Mouse (Mus musculus) liver, embryonic 12.5 days (tissue): ENCODE results near the gene Hebp1. TPM values are rescaled to one million over a fixed set of nuclear protein-coding genes. Genes with fewer than 3 reads are reported as not detected.

Experiments used
- ATAC-seq: fragments of 200-750 bp; cut with Nextera tagmentation; 2 replicates; pipeline ENCODE4 v1.8.0; 2017; ENCODE audit warnings: moderate number of reproducible peaks, mild to moderate bottlenecking, moderate library complexity
- H3K27ac ChIP-seq: fragments of 300-500 bp; sonication (generic); 2 replicates; pipeline ENCODE4 v1.5.1; 2016; ENCODE audit warnings: mild to moderate bottlenecking
- H3K27me3 ChIP-seq: fragments of 300-500 bp; sonication (generic); replicated peaks from 2 replicates; pipeline ENCODE4 v1.6.1; 2016; ENCODE audit warnings: mild to moderate bottlenecking, moderate library complexity
- H3K36me3 ChIP-seq: fragments of 300-500 bp; sonication (generic); 2 replicates; pipeline ENCODE4 v1.6.1; 2016; ENCODE audit warnings: mild to moderate bottlenecking, moderate library complexity
- H3K4me1 ChIP-seq: fragments of 300-500 bp; sonication (generic); 2 replicates; pipeline ENCODE4 v1.6.1; 2016
- H3K4me2 ChIP-seq: fragments of 300-500 bp; sonication (generic); 2 replicates; pipeline ENCODE4 v1.6.1; 2016; ENCODE audit warnings: mild to moderate bottlenecking, moderate library complexity
- H3K4me3 ChIP-seq: fragments of 300-500 bp; sonication (generic); 2 replicates; pipeline ENCODE4 v1.5.1; 2016; ENCODE audit warnings: mild to moderate bottlenecking, moderate library complexity
- H3K9ac ChIP-seq: fragments of 300-500 bp; sonication (generic); 2 replicates; pipeline ENCODE4 v1.6.1; 2016; ENCODE audit warnings: mild to moderate bottlenecking, moderate library complexity
- H3K9me3 ChIP-seq: fragments of 300-500 bp; sonication (generic); replicated peaks from 2 replicates; pipeline ENCODE4 v1.6.1; 2016; ENCODE audit warnings: mild to moderate bottlenecking, moderate library complexity
- WGBS: fragments of 180-500 bp; shearing (Covaris S2); methylation state at CpG from one replicate; pipeline ENCODE4 v1.1.7; 2016; ENCODE audit not compliant: insufficient replicate concordance; 5-methylcytosine and 5-hydroxymethylcytosine counted together
- polyA plus RNA-seq: library from polyadenylated mRNA; unstranded; fragments of >200 nt; fragmentation: Nextera tagmentation; extraction: Ambion mirVana; gene quantifications from 2 replicates; pipeline ENCODE4 v1.2.1, GENCODE M21; 2016

The Hebp1 gene
- polyA plus RNA-seq, 1 experiment from 2014 or later = 120 TPM

DNA sequence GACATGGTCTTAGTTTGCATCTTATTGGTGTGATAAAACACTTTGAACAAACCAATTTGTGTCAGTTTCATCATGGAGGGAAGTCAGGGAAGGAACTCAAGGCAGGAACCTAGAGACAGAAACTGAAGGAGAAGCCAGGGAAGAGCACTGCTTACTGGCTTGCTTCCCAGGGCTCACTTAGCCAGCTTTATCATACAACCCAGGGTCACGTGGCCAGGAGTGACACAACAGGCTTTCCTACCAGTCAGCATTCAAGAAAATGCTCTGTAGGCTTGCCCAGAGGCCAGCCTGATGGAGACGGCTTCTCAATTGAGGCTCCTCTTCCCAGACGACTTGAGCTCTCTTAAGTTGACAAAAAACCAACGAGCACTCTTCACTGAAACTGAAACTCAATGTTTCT, 2.9 kb downstream of the Hebp1 start:
- H3K4me3 ChIP-seq = peak overlapping the region; percentile 87

DNA sequence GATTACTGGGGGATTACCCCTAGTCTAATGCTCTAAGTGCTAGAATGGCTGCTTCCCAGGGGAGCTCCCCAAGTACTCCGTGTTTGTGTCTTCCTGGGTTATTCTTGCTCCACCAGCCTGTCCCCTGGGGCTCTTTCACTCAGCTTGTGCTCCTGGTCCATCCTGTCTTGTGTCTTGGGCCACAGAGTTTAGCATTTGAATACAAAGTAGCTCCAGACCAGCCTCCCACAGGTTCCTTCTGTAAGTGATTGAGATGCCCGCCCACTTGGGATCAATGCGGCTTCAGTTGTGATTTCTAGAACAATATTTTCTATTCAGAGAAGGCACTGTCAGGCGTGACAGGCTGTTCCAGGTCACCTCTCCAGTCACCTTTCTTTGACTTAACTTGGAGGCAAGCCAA, 4.1 kb downstream of the Hebp1 start:
- Histone ChIP-seq H3K4me1 (peaks cover 66% of the 10 kb centered on the region), H3K9me3 (no peaks in the 10 kb centered on the region), H3K36me3 (peaks cover 30% of the 10 kb centered on the region), H3K4me2 (no peak overlapping the region), H3K27me3 (no peaks in the 10 kb centered on the region), H3K27ac (0 out of 2 replicates have a peak overlapping the region, but pooled peaks have one; percentile 99), H3K4me3 (no peak overlapping the region), H3K9ac (no peak overlapping the region)
- ATAC-seq = no peak
- 73% methylated on average over 4 of the region's 4 CpGs for WGBS

More for the DNA sequence above, 2.9 kb downstream of the Hebp1 start:
- peaks cover 30% of the 10 kb centered on the region for H3K36me3 ChIP-seq
- peak overlapping the region; percentile 99 for H3K27ac ChIP-seq
- H3K9ac ChIP-seq = peak overlapping the region; percentile 61; the same call in 1 of the 2 replicates
- H3K9me3 ChIP-seq = no peaks in the 10 kb centered on the region
- 57% methylated on average over 4 of the region's 4 CpGs for WGBS
- peaks cover 68% of the 10 kb centered on the region for H3K4me1 ChIP-seq
- peak overlapping the region; percentile 70 for H3K4me2 ChIP-seq
- H3K27me3 ChIP-seq = no peaks in the 10 kb centered on the region
- peak; percentile 30; the same call in 1 of the 2 replicates for ATAC-seq

DNA sequence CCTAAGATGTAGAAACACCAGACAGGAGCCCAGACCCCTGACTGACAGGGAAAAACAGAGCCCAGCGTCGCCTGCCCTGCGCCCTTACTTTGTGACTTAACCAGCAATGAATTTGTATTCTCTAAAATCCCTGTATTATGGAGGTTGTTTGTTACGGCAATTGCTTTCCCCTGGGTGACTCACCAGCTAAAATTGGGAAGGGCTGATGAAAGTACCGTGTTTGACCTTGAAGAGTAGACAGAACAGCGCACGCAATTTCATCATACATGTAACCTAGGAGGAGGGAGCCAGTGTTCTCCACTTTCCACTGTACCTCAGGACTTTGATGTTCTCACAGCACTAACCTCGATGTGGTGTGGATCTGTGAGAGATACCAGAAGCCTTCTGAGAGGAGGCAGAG, 4.8 kb downstream of the Hebp1 start:
- ATAC-seq = no peak
- H3K36me3 ChIP-seq = peaks cover 30% of the 10 kb centered on the region
- no peak overlapping the region for H3K4me3 ChIP-seq
- peaks cover 70% of the 10 kb centered on the region for H3K4me1 ChIP-seq
- H3K4me2 ChIP-seq = no peak overlapping the region
- no peaks in the 10 kb centered on the region for H3K27me3 ChIP-seq
- no peaks in the 10 kb centered on the region for H3K9me3 ChIP-seq
- no peak overlapping the region for H3K9ac ChIP-seq
- no peak overlapping the region; the same call in 1 of the 2 replicates for H3K27ac ChIP-seq
- 88% methylated on average over 8 of the region's 8 CpGs for WGBS

DNA sequence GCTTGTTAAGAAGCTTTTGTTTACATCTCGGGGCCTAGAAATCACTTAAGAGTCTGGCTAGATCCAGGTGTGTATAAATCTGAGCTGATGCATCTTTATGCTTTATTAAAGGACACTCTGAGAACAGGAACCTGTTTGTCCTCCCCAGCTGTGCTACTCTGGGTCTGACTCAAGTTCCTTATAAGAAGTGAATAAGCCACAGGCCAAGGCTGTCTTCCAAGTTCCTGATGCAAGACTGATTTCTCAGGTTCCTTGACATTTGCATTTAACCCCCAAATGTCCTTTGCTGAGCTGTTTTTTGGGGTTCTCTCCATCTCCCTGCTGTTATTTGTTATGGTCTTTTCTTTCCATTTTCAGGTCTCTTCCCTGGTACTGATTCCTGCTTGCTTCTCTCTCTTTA, 5.9 kb downstream of the Hebp1 start:
- no peak overlapping the region for H3K27ac ChIP-seq
- H3K4me1 ChIP-seq = peaks cover 73% of the 10 kb centered on the region
- H3K9ac ChIP-seq = no peak overlapping the region
- H3K9me3 ChIP-seq = no peaks in the 10 kb centered on the region
- 95% methylated on average over 1 of the region's 1 CpGs for WGBS
- no peak overlapping the region for H3K4me3 ChIP-seq
- no peaks in the 10 kb centered on the region for H3K27me3 ChIP-seq
- no peak overlapping the region for H3K4me2 ChIP-seq
- H3K36me3 ChIP-seq = peaks cover 30% of the 10 kb centered on the region
- ATAC-seq = no peak

DNA sequence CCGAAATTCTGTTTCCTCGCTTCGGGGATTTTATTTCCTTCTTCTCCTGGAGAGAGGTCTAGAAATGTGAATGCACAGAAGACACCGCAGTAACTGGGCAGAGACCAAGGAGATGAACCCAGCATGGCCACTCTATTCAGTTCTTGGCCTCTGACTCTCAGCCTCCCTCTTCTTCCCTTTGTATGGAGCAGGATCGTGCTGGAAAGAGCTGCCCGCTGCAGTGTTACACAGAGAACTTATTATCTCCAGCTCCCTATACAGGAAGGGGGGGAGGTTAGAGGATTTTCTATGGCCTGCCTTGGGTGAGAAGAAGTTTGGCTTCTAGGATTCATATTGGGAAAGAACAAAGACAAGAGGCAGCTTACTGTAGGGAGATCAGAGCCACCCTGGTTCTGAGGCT, 7.7 kb downstream of the Hebp1 start:
- peak overlapping the region; percentile 16; the same call in 1 of the 2 replicates for H3K27ac ChIP-seq

DNA sequence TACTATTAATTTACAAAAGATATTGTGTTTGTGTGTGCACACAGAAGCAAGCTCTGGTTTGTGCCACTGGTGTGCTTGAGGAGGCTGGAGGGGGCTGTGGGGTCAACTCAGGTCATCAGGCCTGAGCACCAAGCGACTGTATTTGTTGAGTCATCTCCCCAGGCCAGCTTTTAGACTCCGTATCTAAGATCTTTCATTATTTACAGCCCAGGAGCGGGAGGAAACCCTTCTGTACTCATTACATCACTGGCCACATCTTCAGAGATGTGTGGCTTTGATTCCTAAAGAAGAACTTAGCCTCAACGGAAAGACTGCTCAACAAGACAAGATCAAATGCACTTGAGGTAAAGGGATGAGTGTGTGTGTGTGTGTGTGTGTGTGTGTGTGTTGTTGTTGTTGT, 9.2 kb downstream of the Hebp1 start:
- Histone ChIP-seq H3K36me3 (peaks cover 22% of the 10 kb centered on the region), H3K4me2 (no peak overlapping the region), H3K27me3 (no peaks in the 10 kb centered on the region), H3K4me3 (no peak overlapping the region), H3K27ac (no peak overlapping the region), H3K9me3 (no peaks in the 10 kb centered on the region), H3K9ac (no peak overlapping the region), H3K4me1 (peaks cover 49% of the 10 kb centered on the region)
- no peak for ATAC-seq
- whole genome bisulfite sequencing = 28% methylated on average over 4 of the region's 4 CpGs

More for the DNA sequence above, 7.7 kb downstream of the Hebp1 start:
- no peak overlapping the region for H3K4me3 ChIP-seq
- H3K9ac ChIP-seq = no peak overlapping the region
- no peak overlapping the region for H3K4me2 ChIP-seq
- H3K27me3 ChIP-seq = no peaks in the 10 kb centered on the region
- 72% methylated on average over 5 of the region's 6 CpGs for WGBS
- H3K36me3 ChIP-seq = peaks cover 37% of the 10 kb centered on the region
- H3K9me3 ChIP-seq = no peaks in the 10 kb centered on the region
- no peak for ATAC-seq
- H3K4me1 ChIP-seq = peaks cover 57% of the 10 kb centered on the region

DNA sequence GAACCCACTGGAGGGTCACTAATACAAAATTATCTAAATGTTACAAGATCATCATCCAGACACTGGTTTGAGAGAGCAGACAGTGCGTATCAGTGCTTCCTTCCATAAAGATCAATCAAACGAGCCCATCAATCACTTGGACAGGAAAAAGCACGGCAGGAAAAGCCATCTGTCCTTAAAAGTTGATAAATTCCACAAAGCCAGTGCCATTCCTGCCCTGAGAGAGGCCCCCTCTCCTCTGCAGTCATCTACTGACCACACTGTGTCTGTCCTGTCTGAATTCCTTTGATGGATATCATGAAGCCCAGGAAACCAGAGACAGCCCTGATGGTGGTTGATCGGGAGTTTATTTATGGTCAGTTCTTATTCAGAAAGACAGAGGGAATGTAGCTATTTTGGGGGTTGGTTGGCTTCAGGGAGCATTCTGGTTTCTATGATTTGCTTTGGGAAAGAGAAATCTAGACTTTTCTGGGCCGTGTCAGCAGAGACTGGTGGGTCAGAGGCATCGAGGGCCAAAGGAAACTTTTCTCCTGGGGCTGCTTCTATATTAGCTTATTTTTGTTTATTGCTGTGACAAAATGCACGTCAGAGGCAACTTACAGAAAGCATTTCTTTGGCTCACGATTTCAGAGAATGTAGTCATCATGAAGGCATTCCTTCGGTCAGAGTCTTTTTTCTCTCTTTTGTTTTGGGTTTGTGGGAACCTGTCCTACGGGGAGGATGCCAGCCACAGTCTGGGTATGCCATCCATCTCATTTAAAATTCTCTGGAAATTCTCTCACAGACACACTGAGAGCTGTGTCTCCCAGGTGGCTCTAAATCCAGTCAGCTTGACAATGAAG, 10.5 kb downstream of the Hebp1 start:
- no peak overlapping the region for H3K27ac ChIP-seq
- WGBS = 44% methylated on average over 10 of the region's 10 CpGs
- H3K9me3 ChIP-seq = no peaks in the 10 kb centered on the region
- H3K4me1 ChIP-seq = peaks cover 53% of the 10 kb centered on the region
- no peak overlapping the region for H3K4me2 ChIP-seq
- ATAC-seq = no peak
- no peaks in the 10 kb centered on the region for H3K27me3 ChIP-seq
- no peak overlapping the region for H3K4me3 ChIP-seq
- peaks cover 8% of the 10 kb centered on the region for H3K36me3 ChIP-seq
- H3K9ac ChIP-seq = no peak overlapping the region

DNA sequence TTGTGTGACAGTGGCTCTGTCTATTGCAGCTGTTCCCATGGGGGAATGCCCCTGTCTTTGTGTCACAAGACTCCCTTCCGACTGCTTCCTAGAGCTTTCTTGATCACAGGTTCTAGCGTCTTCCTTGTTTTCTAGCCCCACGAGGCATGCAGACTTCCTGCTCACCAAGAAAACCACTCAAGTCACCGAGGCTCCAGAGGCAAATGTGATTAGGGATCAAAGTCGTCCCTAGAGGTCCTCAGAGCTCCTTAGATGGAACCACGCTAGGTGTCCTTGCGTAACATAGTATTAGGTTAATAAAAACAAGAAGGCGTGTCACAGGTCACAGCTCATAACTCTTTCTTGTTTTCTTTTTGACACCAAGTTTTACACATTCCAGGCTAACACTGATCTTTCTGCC, 13.9 kb downstream of the Hebp1 start:
- ATAC-seq = no peak
- H3K36me3 ChIP-seq = peaks cover 7% of the 10 kb centered on the region
- no peak overlapping the region for H3K27ac ChIP-seq
- WGBS = 37% methylated on average over 8 of the region's 8 CpGs
- H3K9me3 ChIP-seq = no peaks in the 10 kb centered on the region
- H3K9ac ChIP-seq = no peak overlapping the region
- no peak overlapping the region for H3K4me2 ChIP-seq
- H3K27me3 ChIP-seq = peaks cover 25% of the 10 kb centered on the region
- H3K4me3 ChIP-seq = no peak overlapping the region
- peaks cover 31% of the 10 kb centered on the region for H3K4me1 ChIP-seq

DNA sequence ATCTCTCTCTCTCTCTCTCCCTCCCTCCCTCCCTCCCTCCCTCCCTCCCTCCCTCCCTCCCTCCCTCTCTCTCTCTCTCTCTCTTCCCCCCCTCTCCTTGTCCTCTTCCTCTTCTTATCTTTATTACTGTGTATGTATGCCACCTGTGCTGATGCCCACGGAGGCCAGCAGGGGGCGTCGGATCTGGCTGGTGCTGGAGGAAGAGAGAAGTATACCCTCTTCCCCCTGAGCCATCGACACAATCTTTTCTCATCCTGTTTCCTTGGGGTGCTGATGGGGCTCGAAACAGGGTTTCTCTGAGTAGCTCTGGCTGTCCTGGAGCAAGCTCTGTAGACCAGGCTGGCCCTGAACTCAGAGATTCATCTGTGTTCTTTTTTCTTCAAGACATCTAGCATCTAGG, 14.9 kb downstream of the Hebp1 start:
- Histone ChIP-seq H3K27ac (no peak overlapping the region), H3K36me3 (peaks cover 7% of the 10 kb centered on the region), H3K4me3 (no peak overlapping the region), H3K27me3 (peaks cover 33% of the 10 kb centered on the region), H3K9ac (no peak overlapping the region), H3K4me1 (peaks cover 28% of the 10 kb centered on the region), H3K4me2 (no peak overlapping the region), H3K9me3 (no peaks in the 10 kb centered on the region)
- WGBS = 29% methylated on average over 5 of the region's 5 CpGs
- ATAC-seq = 0 out of 2 replicates have a peak, but pooled peaks have one; percentile 40

DNA sequence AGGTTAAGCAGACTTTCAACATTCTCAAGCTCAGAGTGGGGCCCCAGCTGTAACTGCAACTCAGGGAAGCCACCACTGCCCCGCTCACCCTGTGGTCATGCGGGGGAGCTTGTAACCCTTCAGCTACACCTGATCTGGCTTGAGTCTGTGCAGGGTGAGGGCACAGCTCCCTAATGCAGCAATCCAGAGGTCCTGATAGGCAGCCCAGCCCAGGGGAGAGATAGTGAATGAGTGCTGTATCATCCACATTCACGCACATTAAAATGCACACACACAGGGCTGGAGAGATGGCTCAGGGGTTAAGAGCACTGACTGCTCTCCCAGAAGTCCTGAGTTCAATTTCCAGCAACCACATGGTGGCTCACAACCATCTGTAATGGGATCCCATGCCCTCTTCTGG, 19.2 kb downstream of the Hebp1 start:
- ATAC-seq = peak; percentile 73
- Histone ChIP-seq H3K4me2 (no peak overlapping the region), H3K9ac (no peak overlapping the region), H3K27me3 (peaks cover 39% of the 10 kb centered on the region), H3K9me3 (no peaks in the 10 kb centered on the region), H3K27ac (no peak overlapping the region), H3K4me1 (peaks cover 18% of the 10 kb centered on the region), H3K4me3 (no peak overlapping the region), H3K36me3 (no peaks in the 10 kb centered on the region)
- WGBS = 29% methylated on average over 3 of the region's 3 CpGs

DNA sequence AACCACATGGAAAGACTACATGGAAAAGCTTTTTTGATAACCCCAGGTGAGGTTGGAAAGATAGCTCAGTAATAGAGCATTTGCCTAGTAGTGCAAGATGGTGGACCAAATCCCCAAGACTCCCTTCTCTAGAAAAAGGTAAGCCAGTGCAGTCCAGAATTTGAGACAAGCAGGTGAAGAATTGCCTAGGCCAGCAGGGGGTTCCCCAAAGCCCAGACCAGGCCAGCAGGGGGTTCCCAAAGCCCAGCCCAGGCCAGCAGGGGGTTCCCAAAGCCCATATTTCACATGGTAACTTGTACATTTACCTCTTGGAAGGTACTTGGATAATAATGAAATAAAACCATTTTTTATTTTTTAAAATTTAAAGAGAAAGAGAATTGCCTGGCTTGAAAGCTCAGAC, 20.6 kb downstream of the Hebp1 start:
- Histone ChIP-seq H3K9me3 (no peaks in the 10 kb centered on the region), H3K27me3 (peaks cover 39% of the 10 kb centered on the region), H3K4me2 (no peak overlapping the region), H3K4me3 (no peak overlapping the region), H3K9ac (no peak overlapping the region), H3K4me1 (peaks cover 13% of the 10 kb centered on the region), H3K27ac (no peak overlapping the region), H3K36me3 (no peaks in the 10 kb centered on the region)
- no peak for ATAC-seq

DNA sequence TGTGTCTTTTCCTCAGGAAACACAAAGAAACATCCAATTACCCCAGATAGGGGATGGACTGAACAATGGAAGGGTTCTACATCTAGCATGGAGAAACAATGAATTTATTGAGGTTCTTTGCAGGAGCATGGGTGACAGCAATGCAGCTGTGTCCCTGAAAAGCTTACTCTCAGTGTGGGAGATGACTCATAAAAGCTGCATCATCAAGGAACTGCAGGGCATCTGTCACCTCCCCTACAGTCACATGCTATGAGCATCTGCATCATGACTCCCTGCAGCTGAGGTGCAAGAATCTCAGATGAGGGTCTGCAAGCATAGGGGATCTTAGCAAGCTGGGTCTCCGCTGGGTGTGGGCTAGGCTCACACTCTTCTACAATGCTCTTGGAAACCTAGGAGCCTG, 22.8 kb downstream of the Hebp1 start:
- H3K36me3 ChIP-seq = no peaks in the 10 kb centered on the region
- H3K27ac ChIP-seq = no peak overlapping the region
- peaks cover 8% of the 10 kb centered on the region for H3K4me1 ChIP-seq
- H3K9ac ChIP-seq = no peak overlapping the region
- no peak overlapping the region for H3K4me3 ChIP-seq
- H3K9me3 ChIP-seq = no peaks in the 10 kb centered on the region
- peaks cover 24% of the 10 kb centered on the region for H3K27me3 ChIP-seq
- no peak overlapping the region for H3K4me2 ChIP-seq
- no peak for ATAC-seq
- 90% methylated on average over 1 of the region's 1 CpGs for WGBS
